29 mouse cellular contexts compared by ENCODE assay signal in genomic region chr12:41349386-41349785, GRCm38 (mm10).
DNase-seq lines count a peak whose midpoint lies in the region; ATAC-seq and TF ChIP-seq lines count a peak whose summit lies in the region.
"Had no signal": no experiment of that assay in that cellular context is flagged by ENCODE, and none has a peak within 500 bp of the region (broad histone marks: within the 10 kb centered on the region; RNA-seq: fewer than 3 reads in every experiment).

No protein-coding gene starts in this region.

- H3K4me2 ChIP-seq in kidney, postnatal 0 days (ENCODE audit: low read length), result no peak overlapping the region
- H3K4me2 ChIP-seq in midbrain, embryonic 11.5 days, result no peak overlapping the region
- H3K4me2 ChIP-seq in midbrain, embryonic 16.5 days (ENCODE audit: low read length), result no peak overlapping the region
- H3K4me2 ChIP-seq in heart, embryonic 11.5 days, result no peak overlapping the region
- H3K4me2 ChIP-seq: embryonic facial prominence, embryonic 13.5 days; forebrain, embryonic 13.5 days; heart, embryonic 12.5 days; heart, embryonic 15.5 days; hindbrain, embryonic 13.5 days had no signal

- no peaks in the 10 kb centered on the region for H3K27me3 ChIP-seq in kidney, postnatal 0 days (ENCODE audit: insufficient read depth, low read length)
- H3K27me3 ChIP-seq in midbrain, embryonic 11.5 days (ENCODE audit: control insufficient read depth, insufficient read depth, low read length), result no peaks in the 10 kb centered on the region
- H3K27me3 ChIP-seq in midbrain, embryonic 16.5 days (ENCODE audit: control insufficient read depth, insufficient read depth, low read depth, low read length), result no peaks in the 10 kb centered on the region
- no peaks in the 10 kb centered on the region for H3K27me3 ChIP-seq in heart, embryonic 11.5 days (ENCODE audit: control insufficient read depth, insufficient read depth, low read length)
- H3K27me3 ChIP-seq in forebrain, embryonic 10.5 days (ENCODE audit: poor library complexity, severe bottlenecking), result no peaks in the 10 kb centered on the region
- H3K27me3 ChIP-seq: embryonic facial prominence, embryonic 13.5 days; forebrain, embryonic 13.5 days; heart, embryonic 12.5 days; heart, embryonic 15.5 days; hindbrain, embryonic 13.5 days; Patski had no signal

- no peaks in the 10 kb centered on the region for H3K4me1 ChIP-seq in kidney, postnatal 0 days (replicated peaks; ENCODE audit: insufficient read depth, low read length)
- no peaks in the 10 kb centered on the region for H3K4me1 ChIP-seq in midbrain, embryonic 11.5 days (ENCODE audit: control insufficient read depth, insufficient read depth, low read length)
- H3K4me1 ChIP-seq in midbrain, embryonic 16.5 days (ENCODE audit: control insufficient read depth, insufficient read depth, low read length), result no peaks in the 10 kb centered on the region
- H3K4me1 ChIP-seq in heart, embryonic 11.5 days (ENCODE audit: control insufficient read depth, insufficient read depth, low read length), result no peaks in the 10 kb centered on the region
- H3K4me1 ChIP-seq in forebrain, embryonic 10.5 days, result peaks cover 7% of the 10 kb centered on the region; the same call in 1 of the 2 replicates
- H3K4me1 ChIP-seq: embryonic facial prominence, embryonic 13.5 days; forebrain, embryonic 13.5 days; hindbrain, embryonic 10.5 days; hindbrain, embryonic 13.5 days had no signal

- TF ChIP-seq CTCF in kidney, postnatal 0 days (IDR thresholded peaks at IDR 0.05; ENCODE audit: low read depth), result no peak

- H3K4me3 ChIP-seq in kidney, postnatal 0 days (replicated peaks; ENCODE audit: low read depth, low read length), result no peak overlapping the region
- H3K4me3 ChIP-seq in midbrain, embryonic 11.5 days (ENCODE audit: low read depth, low read length), result no peak overlapping the region
- no peak overlapping the region for H3K4me3 ChIP-seq in midbrain, embryonic 16.5 days (ENCODE audit: low read depth, low read length)
- no peak overlapping the region for H3K4me3 ChIP-seq in heart, embryonic 11.5 days (ENCODE audit: low read depth, low read length)
- H3K4me3 ChIP-seq in forebrain, embryonic 10.5 days, result no peak overlapping the region
- H3K4me3 ChIP-seq: embryonic facial prominence, embryonic 10.5 days; embryonic facial prominence, embryonic 13.5 days; erythroblast, embryonic 14.5 days; forebrain, embryonic 13.5 days; heart, embryonic 12.5 days; heart, embryonic 15.5 days; hindbrain, embryonic 10.5 days; hindbrain, embryonic 13.5 days had no signal

- no peak overlapping the region for H3K27ac ChIP-seq in kidney, postnatal 0 days
- H3K27ac ChIP-seq in midbrain, embryonic 11.5 days (ENCODE audit: low read depth, low read length), result no peak overlapping the region
- H3K27ac ChIP-seq in midbrain, embryonic 16.5 days (ENCODE audit: low read length), result no peak overlapping the region
- no peak overlapping the region for H3K27ac ChIP-seq in heart, embryonic 11.5 days (ENCODE audit: low read depth, low read length)
- H3K27ac ChIP-seq in forebrain, embryonic 10.5 days, result no peak overlapping the region
- H3K27ac ChIP-seq: embryonic facial prominence, embryonic 10.5 days; embryonic facial prominence, embryonic 13.5 days; forebrain, embryonic 13.5 days; heart, embryonic 15.5 days; hindbrain, embryonic 10.5 days; hindbrain, embryonic 13.5 days had no signal

- no peak for ATAC-seq in kidney, postnatal 0 days (replicated peaks; ENCODE audit: low FRiP score, low read depth)
- no peak for ATAC-seq in midbrain, embryonic 11.5 days (ENCODE audit: low FRiP score)
- ATAC-seq in midbrain, embryonic 16.5 days, result no peak
- ATAC-seq in common myeloid progenitor, adult 5-6 weeks (replicated peaks; ENCODE audit: low read depth, poor library complexity, severe bottlenecking), result peak; percentile 32; the same call in 1 of the 2 replicates
- no peak for ATAC-seq in heart, embryonic 11.5 days (replicated peaks; ENCODE audit: insufficient number of reproducible peaks, low FRiP score, low TSS enrichment)
- no peak for ATAC-seq in megakaryocyte, adult 5-6 weeks (ENCODE audit: poor library complexity, severe bottlenecking)
- ATAC-seq: CD4-positive, CD25-positive, alpha-beta regulatory T cell, adult 4 months; forebrain, embryonic 13.5 days; forebrain, embryonic 16.5 days; hindbrain, embryonic 16.5 days; Patski had no signal

- peak; percentile 6 for DNase-seq in kidney, postnatal 0 days (ENCODE audit: low spot score)
- no peak for DNase-seq in kidney, adult 11 months
- peak; percentile 33 for DNase-seq in midbrain, embryonic 11.5 days (ENCODE audit: low spot score, missing footprints)
- no peak for DNase-seq in forebrain, embryonic 10.5 days (ENCODE audit: extremely low spot score, low spot score)
- DNase-seq: adrenal gland, postnatal 10 days; adrenal gland, postnatal 36 days; cerebellum, adult 18-20 months; cerebellum, adult 9-10 months; cerebellum, postnatal 14 days; gastrocnemius, postnatal 10 days; gastrocnemius, postnatal 36 days; heart, postnatal 10 days; heart, postnatal 36 days had no signal

- 49% methylated on average over 2 of the region's 2 CpGs for WGBS in kidney, postnatal 0 days
- WGBS in midbrain, embryonic 11.5 days, result 88% methylated on average over 2 of the region's 2 CpGs
- 88% methylated on average over 2 of the region's 2 CpGs for WGBS in midbrain, embryonic 16.5 days
- WGBS in heart, embryonic 11.5 days (ENCODE audit: insufficient replicate concordance), result 48% methylated on average over 2 of the region's 2 CpGs
- 94% methylated on average over 2 of the region's 2 CpGs for WGBS in forebrain, embryonic 10.5 days

- no peaks in the 10 kb centered on the region for H3K36me3 ChIP-seq in kidney, postnatal 0 days (ENCODE audit: insufficient read depth, low read length)
- no peaks in the 10 kb centered on the region for H3K36me3 ChIP-seq in midbrain, embryonic 11.5 days (ENCODE audit: control insufficient read depth, insufficient read depth, low read length)
- no peaks in the 10 kb centered on the region for H3K36me3 ChIP-seq in midbrain, embryonic 16.5 days (ENCODE audit: control insufficient read depth, insufficient read depth, low read length)
- no peaks in the 10 kb centered on the region for H3K36me3 ChIP-seq in heart, embryonic 11.5 days (ENCODE audit: control insufficient read depth, insufficient read depth, low read length)
- no peaks in the 10 kb centered on the region for H3K36me3 ChIP-seq in forebrain, embryonic 10.5 days (replicated peaks)
- H3K36me3 ChIP-seq: embryonic facial prominence, embryonic 10.5 days; embryonic facial prominence, embryonic 13.5 days; heart, embryonic 12.5 days; heart, embryonic 15.5 days; hindbrain, embryonic 10.5 days; hindbrain, embryonic 13.5 days had no signal

- no peaks in the 10 kb centered on the region for H3K9me3 ChIP-seq in kidney, postnatal 0 days (replicated peaks; ENCODE audit: low read length)
- H3K9me3 ChIP-seq in midbrain, embryonic 11.5 days (ENCODE audit: control insufficient read depth, low read length), result no peaks in the 10 kb centered on the region
- no peaks in the 10 kb centered on the region for H3K9me3 ChIP-seq in midbrain, embryonic 16.5 days (replicated peaks; ENCODE audit: control insufficient read depth, low read length, poor library complexity, severe bottlenecking)
- no peaks in the 10 kb centered on the region for H3K9me3 ChIP-seq in heart, embryonic 11.5 days (replicated peaks; ENCODE audit: control insufficient read depth, low read length)
- no peaks in the 10 kb centered on the region for H3K9me3 ChIP-seq in forebrain, embryonic 10.5 days
- H3K9me3 ChIP-seq: embryonic facial prominence, embryonic 10.5 days; embryonic facial prominence, embryonic 13.5 days; forebrain, embryonic 13.5 days; heart, embryonic 12.5 days; heart, embryonic 15.5 days; hindbrain, embryonic 10.5 days; hindbrain, embryonic 13.5 days had no signal

- no peak overlapping the region for H3K9ac ChIP-seq in kidney, postnatal 0 days (ENCODE audit: low read depth, low read length)
- H3K9ac ChIP-seq in midbrain, embryonic 11.5 days (ENCODE audit: low read length), result no peak overlapping the region
- H3K9ac ChIP-seq in midbrain, embryonic 16.5 days (ENCODE audit: low read depth, low read length), result no peak overlapping the region
- H3K9ac ChIP-seq in heart, embryonic 11.5 days (ENCODE audit: low read depth, low read length), result no peak overlapping the region
- H3K9ac ChIP-seq: embryonic facial prominence, embryonic 13.5 days; forebrain, embryonic 13.5 days; heart, embryonic 12.5 days; heart, embryonic 15.5 days; hindbrain, embryonic 13.5 days had no signal

Comparison
In these comparisons a context has a peak if more than half of its experiments do, and no peak if none do; other contexts are left out.
1. DNase-seq: peak in kidney, postnatal 0 days (single experiment) and midbrain, embryonic 11.5 days (single experiment); none in kidney, adult 11 months (single experiment) and forebrain, embryonic 10.5 days (single experiment).